Mouse (Mus musculus) skeletal muscle tissue, adult 2 months (tissue): Measurements from ENCODE around the gene Lrrfip2.

Experiments used
- DNase-seq: peaks from one replicate; pipeline ENCODE4 v3.0.0-alpha.2; 2012; ENCODE audit warnings: low read depth, low spot score

Lrrfip2 gene

DNA sequence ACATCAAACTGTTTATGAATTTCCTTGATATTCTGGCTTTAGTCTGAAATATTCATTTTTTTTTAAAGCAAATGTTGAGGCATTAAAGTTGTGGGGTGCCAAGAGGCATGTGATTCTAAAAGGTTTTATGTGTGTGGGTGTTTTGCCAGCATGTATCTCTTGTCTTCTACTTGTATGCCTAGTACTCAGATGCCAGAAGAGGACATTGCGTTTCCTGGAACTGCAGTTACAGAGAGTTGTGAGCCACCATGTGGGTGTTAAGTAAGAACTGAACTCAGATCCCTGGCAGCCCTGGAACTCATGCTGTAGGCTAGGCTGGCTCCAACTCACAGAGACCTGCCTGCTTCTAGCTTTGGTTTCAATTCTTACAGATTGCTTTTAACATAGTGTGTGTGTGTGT is 42.2 kb downstream of the Lrrfip2 start:
- DNase-seq: no peak

DNA sequence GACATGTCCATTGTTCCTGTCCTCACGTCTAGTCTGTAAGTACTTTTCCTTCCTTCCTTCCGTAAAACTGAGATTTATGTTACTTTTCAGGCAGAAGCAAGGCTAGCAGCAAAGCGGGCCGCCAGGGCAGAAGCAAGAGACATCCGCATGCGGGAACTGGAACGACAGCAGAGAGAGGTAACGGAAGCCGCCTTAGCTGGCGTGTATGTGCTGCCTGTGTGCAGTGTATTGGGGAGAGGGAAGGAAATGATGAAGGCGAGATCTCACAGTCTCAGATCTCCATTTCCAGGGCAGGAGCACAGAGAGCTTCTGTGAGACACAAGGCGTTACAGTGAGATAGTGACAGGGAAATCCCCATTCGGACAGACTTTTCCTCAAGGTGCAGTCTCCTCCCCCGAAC is 43.8 kb downstream of the Lrrfip2 start:
- DNase-seq: no peak

DNA sequence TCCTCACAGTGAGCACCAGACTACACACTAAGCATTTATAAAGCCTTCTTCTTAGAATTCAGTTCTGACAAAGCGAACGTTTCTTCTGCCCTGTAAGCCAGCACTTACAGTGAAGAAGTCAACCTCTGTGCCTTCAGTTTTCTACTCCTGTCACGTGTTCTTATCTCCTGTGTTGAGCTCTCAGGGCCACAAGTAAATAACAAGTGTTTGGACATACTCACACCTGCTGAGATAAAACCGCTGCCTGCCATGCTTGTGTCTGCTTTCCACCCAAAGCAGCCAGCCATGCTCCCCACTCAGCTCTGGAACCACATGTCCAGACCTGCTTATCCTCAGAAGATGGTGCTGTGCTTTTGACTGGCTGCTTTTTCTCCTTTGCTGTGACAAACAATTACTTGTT is 49.2 kb downstream of the Lrrfip2 start:
- DNase-seq: no peak

DNA sequence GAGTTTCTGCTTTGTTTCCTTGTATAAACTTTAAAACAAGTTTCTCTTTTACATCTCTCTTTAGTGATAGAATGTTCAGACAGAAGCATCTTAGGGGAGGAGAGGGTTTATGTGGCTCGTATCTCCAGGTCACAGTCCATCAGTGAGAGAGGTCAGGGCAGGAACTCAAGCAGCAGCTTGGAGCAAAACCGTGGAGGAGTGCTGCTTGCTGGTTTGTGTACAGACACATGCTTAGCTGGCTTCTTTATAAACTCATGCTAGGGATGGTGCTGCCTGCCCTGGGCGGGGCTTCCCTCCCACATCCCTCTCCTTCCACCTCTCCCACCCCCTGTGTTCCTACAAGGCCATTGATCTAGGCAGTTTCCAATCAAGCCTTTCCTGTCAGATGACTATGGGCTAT is 53.0 kb downstream of the Lrrfip2 start:
- DNase-seq: no peak

DNA sequence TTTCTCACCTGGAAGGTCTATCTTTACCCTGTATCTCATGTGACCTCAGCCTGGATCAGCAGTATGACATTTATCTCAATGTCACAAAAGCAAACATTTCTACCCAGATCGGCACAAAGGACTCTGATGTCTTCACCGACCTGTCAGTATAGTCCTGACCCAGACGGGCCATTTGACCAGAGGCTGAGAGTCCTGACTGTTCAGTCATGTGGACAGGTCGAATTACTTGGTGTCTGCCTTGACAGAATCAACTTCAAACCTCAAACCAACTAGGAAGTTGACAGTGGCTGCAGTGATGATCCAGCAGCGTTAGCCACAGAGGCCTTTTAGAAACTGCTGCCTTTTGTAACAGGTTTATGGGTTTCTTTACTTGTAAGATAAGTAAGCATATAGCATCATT is 56.7 kb downstream of the Lrrfip2 start:
- DNase-seq: no peak

DNA sequence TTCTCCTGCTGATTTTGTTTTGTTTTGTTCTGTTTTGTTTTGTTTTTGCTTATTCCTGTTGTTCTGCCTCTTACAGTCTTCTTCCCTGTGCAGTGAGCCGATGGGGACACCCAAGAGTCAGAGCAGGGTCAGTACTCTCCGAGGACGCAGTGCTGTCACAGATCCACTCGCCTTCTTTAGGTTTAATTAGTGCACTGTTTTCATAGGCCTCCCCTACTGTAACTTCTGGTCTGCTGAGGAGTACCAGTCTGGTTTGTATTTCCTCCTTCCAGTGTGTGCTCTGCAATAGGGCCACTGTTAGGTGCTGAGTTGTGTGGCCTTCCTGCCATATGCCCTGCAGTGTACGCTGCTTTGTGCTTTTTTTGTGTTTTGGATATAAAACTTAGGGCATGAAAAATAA is 61.6 kb downstream of the Lrrfip2 start:
- DNase-seq: no peak

DNA sequence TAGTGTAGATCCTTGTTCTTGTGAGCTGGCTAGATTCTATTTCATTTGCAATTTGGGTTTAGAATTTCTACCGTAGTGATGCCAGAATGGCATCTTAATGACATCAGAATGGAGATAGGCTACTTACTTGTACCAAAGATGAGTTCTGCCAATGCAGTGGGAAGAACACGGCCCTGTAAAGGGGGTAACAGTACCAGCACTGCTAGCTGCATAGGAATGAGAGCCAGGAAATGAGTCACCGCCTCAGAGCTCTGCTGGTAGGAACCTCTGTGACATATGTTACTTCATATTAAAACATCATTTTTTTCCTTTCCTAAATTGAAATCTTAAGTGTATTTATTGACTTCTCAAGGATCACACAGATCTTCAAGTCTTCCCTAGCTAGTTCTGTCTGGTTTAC is 64.8 kb downstream of the Lrrfip2 start:
- DNase-seq: no peak

DNA sequence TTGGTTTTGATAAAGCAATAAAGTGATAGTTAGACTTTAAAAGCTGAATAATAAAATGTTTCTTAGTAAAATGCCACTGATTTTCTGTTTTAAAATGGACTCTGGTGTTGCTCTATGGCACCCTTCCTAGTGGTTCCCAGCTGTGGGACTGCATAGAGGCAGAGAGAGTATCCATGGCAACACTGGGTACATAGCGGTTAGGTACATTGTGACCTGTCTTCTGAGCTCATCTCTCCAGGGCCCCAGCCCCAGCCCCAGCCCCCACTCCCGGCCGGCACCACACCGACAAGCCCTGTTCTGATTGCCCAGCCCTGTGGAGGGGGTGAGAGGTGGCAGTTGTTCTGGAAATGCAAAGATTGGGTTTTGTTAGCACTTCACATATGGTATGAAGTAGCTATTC is 67.5 kb downstream of the Lrrfip2 start:
- no peak for DNase-seq

DNA sequence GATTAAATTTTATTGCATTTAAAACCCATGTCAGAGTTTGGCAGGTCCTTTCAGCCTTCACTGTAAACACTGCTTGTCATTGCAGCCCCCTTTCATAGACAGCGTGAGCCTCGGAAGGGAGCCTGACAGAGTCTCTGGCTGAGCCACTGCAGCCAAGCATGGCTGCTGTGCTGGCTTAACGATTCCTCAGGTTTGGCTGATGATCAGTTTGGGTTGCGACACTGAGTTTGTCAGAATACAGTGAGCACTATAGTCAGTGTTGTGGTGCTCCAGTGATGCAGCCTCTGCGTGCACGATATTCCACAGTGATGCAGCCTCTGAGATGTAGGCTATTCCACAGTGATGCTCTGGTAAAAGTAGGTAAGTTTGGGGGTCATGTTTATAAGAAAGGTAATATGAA is 69.5 kb downstream of the Lrrfip2 start:
- no peak for DNase-seq

DNA sequence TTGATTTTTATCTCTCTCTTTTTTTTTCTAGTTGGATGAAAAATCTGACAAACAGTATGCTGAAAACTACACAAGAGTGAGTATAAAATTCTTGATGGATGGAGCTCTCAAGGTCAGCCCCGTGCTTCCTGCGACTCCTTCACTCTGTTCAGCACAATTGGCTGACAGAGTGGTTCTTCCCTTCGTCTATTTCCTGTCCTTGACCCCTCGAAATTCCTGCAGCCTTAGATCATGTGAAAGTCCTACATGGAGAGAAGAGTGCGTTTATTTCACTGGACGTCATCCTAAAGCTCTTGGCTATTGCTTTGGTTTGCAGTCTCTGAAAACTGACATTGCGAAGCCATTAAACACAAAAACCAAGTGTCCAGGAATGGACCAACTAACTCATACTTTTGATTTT is 71.3 kb downstream of the Lrrfip2 start:
- no peak for DNase-seq

DNA sequence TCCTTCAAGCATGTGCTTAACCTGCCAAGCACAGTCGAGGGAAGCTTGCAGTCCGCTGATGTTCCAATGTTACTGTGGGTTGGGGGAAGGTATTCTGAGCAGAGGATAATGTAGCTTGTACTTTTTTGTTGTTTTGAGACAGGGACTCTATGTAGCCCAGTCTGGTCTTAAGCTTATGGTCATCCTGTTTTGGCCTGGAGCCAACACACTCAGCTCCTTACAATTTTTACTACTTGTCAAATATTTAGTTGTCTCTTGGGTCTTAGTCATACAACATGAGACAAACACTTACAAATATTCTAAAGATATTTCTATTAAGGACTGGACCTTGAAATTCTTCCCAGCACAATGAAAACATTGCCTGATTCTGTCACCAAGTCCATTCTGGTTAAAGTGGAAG is 75.8 kb downstream of the Lrrfip2 start:
- no peak for DNase-seq

DNA sequence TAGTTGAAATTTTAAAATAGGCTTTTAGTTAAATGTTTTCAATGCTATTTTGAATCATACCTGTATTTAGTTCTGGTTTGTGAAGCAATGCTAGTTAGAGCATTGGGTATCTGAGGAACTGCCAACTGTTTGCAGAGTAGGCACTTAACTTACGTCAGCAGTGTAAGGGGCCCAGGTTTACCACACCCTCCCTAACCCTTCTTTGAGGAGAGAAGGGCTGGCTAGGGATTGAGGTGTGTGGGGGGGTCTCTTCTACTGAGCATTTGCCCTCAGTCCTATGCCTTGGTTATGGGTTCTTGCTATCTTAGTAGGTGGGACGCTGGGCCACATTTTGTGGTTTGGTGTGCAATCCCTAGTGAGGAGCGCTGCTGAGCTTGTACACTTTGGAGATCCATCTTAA is 79.7 kb downstream of the Lrrfip2 start:
- no peak for DNase-seq

DNA sequence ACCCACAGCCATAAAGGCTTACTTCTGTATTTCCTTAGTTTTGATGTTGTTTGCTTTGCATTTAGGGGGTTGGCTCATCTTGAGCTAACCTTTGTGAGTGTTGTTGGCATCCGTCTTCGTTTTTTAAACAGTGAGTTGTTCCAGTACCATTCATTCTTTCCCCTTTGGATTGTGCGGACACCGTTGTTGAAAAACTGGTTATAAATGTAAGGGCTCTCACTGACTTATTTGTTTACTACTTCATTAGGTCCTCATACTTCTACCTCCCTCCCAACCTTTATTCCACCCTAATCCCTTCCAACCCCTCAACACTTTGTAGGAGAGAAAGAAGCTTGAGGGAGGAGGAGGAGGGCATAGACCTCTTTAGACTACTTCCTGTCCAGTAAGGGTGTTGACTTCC is 80.3 kb downstream of the Lrrfip2 start:
- no peak for DNase-seq

DNA sequence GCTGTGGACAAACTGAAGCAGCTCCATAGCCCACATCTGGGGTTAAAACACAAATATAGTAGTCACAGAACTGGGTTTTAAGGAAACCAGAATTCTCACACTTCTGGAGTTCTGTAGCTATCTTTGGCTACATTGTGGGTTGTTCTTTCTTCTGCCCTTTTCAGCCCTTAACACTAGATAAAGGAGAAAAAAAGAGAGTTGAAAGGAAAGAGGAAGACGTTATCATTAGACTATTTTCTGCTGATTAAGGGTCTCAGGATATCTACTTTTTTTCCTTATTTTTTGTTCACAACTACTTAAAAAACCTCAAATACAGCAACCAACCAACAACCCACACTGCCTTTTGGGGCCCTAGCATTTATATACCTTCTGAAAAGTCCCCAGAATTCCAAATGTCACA is 80.9 kb downstream of the Lrrfip2 start:
- DNase-seq: no peak

DNA sequence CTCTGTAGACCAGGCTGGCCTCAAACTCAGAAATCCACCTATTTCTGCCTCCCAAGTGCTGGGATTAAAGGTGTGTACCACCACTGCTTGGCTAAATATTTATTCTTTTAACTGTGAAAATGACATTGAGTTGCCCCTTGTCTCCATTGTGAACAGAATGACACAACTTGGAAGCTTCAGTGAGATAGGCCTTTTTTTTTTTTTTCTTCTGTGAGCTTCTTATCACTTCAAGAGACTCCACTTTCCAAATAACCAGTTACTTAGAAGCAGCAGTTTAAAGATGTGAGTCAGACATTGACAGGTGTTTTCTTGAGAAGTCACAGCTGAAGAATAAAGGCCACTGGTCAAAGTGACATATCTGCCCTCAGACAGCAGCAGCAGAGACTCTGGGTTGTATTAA is 82.8 kb downstream of the Lrrfip2 start:
- DNase-seq: no peak

DNA sequence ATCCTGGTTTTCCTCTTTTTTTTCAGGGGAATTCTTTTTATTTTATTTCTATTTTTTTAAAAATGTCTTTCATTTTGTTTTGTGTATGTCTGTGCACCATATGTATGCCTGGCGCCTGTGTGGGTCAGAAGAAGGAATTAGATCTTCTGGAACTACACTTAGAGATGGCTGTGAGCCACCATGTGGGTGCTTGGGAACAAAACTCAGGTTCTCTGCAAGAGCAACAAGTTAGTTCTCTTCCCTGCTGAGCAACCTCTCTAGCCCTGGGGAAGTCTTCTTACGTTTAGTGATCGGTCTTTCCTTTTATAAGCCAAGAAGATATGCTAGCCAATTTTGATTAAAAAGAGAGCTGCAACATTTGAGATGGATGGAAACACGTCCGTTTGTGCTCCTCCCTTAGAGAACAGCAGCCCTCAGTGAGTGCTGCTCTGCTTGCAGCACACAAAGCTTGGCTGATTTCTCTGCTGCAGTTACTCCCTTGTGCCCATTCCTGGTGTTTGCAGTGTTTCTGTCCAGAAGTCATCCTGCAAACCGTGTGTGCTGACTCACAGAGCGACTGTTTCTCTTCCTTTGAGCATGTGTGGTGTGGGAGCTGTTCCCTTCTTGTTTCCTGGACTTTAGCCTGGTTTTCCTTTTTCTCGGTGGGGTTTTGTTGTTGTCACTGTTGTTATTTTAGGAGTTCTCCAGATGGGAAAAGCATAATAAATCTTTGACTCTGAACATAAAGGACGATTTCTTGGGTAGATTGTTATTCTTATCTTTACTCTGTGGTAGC is 87.4 kb downstream of the Lrrfip2 start:
- DNase-seq: peak; percentile 36

DNA sequence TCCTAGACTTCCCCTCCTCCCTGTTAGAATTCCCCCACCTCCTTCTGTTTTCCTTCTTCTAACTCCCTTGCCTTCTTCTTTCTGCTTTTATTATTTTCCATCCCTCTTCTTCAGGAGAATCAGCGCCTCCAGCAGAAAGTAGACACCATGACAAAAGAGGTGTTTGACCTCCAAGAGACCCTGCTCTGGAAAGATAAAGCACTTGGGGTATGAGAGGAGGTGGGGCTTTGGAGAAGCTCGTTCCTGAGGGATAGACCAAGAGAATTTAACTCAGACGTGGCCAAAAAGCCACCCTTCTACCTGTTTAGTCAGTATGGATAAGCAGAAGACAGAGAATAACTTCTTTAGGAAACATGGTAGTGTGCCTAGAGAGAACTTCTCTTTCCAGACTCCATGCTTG is 90.3 kb downstream of the Lrrfip2 start:
- no peak for DNase-seq

DNA sequence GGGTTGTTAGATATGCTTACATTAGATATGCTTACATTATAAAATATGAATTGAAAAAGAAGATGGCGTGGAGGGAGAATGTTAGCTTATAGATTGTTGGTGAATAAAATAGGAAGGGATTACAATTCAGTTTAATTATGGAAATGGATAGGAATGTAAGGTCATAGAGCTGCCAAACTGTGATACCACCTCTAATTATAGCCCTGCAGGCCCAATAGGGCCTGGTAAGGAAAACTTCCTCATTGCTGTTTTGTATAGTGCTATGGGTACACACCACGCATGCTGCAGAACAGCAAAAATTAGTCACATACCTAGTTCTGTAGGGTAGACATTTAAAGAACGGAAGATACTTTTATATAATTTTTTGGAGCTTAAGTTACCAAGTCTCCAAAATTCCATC is 90.8 kb downstream of the Lrrfip2 start:
- no peak for DNase-seq

DNA sequence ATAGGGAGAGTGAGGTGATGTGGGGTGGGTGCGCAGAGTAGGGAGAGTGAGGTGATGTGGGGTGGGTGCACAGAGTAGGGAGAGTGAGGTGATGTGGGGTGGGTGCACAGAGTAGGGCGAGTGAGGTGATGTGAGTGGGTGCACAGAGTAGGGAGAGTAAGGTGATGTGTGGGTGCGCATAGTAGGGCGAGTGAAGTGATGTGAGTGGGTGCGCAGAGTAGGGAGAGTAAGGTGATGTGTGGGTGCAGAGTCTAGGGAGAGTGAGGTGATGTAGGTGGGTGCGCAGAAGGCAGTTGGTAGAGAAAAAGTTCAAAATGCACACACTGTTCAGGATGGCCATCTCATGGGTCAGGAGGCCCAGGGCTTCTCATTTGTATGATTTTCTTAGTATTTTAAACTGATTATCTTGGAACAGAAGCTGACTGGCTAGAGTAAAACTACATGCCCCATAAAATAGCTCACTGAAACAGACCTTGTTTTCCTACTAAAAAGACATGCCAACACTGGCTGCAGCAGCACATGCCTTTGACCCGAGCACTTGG is 91.8 kb downstream of the Lrrfip2 start:
- DNase-seq: no peak

DNA sequence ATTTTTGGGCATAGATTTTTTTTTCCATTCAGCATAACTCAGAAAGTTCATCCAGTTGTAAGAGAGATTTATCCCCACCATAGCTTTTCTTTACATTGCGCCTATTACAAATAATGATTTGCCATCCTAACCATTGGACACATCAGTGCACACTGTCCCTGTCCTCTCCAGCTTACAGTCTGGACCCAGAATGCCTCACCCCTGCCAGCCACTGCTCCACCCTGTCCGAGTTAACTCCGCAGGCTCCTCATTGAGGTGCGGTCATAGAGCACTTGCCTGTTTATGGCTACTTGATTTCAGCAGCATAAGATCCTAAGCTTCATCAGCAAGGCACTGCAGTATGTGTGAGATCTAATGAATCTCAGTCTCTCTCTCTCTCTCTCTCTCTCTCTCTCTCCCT is 93.0 kb downstream of the Lrrfip2 start:
- no peak for DNase-seq

DNA sequence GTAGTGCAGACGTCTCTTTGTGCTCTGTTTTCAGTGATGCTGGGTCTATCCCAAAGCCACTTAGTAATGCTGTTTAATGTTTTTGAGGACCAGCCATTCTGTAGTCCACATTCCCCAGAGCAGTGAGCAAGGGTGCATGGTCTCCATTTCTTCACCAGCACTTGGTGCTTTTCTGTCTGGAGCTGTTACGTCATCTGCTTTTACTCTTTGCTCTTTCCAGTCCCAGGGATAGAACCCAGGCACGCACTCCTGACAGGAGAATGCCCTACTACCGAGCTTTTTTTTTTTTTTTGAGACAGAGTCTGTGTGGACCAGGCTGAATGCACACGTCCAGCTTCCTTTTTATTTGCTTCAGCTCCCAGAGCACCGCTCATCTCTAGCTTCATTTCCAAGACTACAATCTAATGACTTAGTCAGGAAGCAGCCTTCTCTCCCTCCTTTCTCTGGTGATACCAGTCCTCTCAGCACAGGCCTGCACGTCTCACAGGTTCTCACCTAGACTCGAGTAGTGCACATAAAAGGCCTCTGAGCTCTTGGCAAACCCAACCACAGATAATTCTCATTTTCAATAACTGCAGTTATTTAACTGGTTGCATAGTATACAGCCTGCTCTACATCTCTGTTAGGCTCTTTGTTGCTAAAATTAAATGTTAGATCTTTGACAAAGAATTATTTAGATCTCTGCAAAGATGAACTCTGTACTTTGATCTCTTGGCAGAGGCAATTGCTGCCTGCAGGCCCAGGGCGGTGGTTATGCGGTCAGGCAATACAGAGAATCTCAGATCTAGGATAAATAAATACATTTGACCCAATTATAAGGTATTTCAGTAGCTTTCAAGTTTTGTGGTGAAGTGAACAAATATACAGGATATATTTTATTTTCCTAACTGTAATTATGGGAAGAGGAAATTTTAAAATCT is 94.0 kb downstream of the Lrrfip2 start:
- DNase-seq: no peak

DNA sequence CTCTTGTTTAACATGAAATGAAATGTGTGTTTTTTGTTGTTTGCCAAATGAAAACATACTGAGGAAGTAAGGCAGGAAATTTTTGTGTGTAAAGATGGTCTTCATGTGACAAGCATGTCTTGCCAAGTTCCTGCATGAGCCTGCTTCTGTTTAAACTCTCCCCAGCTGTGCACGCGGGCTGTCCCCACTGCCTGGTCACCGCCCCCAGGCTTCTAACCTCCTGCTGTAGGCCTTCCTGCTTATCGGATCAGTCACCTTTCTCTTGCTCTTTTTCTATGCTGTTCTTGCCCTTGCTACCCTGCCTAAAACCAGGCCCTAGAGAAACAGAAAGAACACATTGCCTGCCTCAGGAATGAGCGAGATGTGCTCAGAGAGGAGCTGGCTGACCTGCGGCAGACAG is 96.1 kb downstream of the Lrrfip2 start:
- no peak for DNase-seq

DNA sequence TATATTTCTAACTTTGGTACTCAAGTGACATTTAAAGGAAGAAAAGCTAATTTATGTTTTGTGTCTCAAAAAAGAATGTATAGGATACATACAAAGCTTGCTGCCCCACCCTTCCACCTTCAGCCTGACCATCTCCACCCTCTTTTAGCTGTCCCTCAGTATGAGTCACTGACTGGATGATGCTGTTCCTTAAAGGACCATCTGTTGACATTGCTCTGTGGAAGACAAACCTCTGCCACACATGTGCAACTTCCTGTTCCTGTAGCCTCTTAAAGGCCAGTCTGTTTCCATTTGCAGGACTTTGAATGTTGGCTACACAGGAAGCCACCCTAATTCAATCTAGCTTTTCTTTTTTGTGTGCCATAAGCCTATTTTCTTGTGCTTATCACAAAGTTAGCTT is 99.0 kb downstream of the Lrrfip2 start:
- no peak for DNase-seq
